Comparison of ENCODE assay signal across 24 mouse cellular contexts in genomic region chr7:38176056-38176455, GRCm38 (mm10). TPM values are rescaled to one million over a fixed set of nuclear protein-coding genes. Genes with fewer than 3 reads are reported as not detected.
DNase-seq lines count a peak whose midpoint lies in the region; ATAC-seq and TF ChIP-seq lines count a peak whose summit lies in the region.
"Had no signal": no experiment of that assay in that cellular context is flagged by ENCODE, and none has a peak within 500 bp of the region (broad histone marks: within the 10 kb centered on the region; RNA-seq: fewer than 3 reads in every experiment).

No protein-coding gene starts in this region.

- H3K27ac ChIP-seq in gastrocnemius, adult 2 months = no peak overlapping the region
- H3K27ac ChIP-seq in midbrain, embryonic 11.5 days (ENCODE audit: low read depth, low read length) = no peak overlapping the region
- H3K27ac ChIP-seq: embryonic facial prominence, embryonic 13.5 days; embryonic facial prominence, embryonic 15.5 days; forebrain, embryonic 10.5 days; forebrain, embryonic 12.5 days had no signal

- no peak overlapping the region for H3K4me2 ChIP-seq in midbrain, embryonic 11.5 days
- H3K4me2 ChIP-seq: embryonic facial prominence, embryonic 13.5 days; embryonic facial prominence, embryonic 15.5 days; forebrain, embryonic 12.5 days had no signal

- no peak overlapping the region for H3K9ac ChIP-seq in midbrain, embryonic 11.5 days (ENCODE audit: low read length)
- H3K9ac ChIP-seq: embryonic facial prominence, embryonic 13.5 days; embryonic facial prominence, embryonic 15.5 days; forebrain, embryonic 12.5 days had no signal

- ATAC-seq in midbrain, embryonic 11.5 days (ENCODE audit: low FRiP score) = no peak
- ATAC-seq: forebrain, embryonic 14.5 days; forebrain, embryonic 16.5 days had no signal

- no peak overlapping the region for H3K4me3 ChIP-seq in gastrocnemius, adult 2 months
- H3K4me3 ChIP-seq in midbrain, embryonic 11.5 days (ENCODE audit: low read depth, low read length) = no peak overlapping the region
- H3K4me3 ChIP-seq: embryonic facial prominence, embryonic 13.5 days; embryonic facial prominence, embryonic 15.5 days; erythroblast, embryonic 14.5 days; forebrain, embryonic 10.5 days; forebrain, embryonic 12.5 days had no signal

- peaks cover 11% of the 10 kb centered on the region for H3K4me1 ChIP-seq in midbrain, embryonic 11.5 days (ENCODE audit: control insufficient read depth, insufficient read depth, low read length)

- DNase-seq in gastrocnemius, adult 2 months = peak; percentile 3
- DNase-seq in gastrocnemius, postnatal 14 days = no peak
- DNase-seq in retina, embryonic 14.5 days (ENCODE audit: low spot score) = peak; percentile 34
- DNase-seq in retina, postnatal 1 day = no peak
- DNase-seq in NIH3T3 (ENCODE audit: low read depth) = peak; percentile 48
- peak; percentile 25 for DNase-seq in forelimb bud, embryonic 11.5 days (ENCODE audit: low read depth, low spot score)
- DNase-seq in midbrain, embryonic 11.5 days (ENCODE audit: low spot score, missing footprints) = no peak
- DNase-seq in lung, postnatal 36 days = no peak
- DNase-seq: adrenal gland, adult 8-10 months; adrenal gland, postnatal 14 days; adrenal gland, postnatal 36 days; cerebellum, adult 11-12 months; cerebellum, adult 2 months; cerebellum, adult 9-11 months; cerebellum, postnatal 14 days; cerebellum, postnatal 36 days; embryo, embryonic 11 days had no signal

- no peaks in the 10 kb centered on the region for H3K9me3 ChIP-seq in midbrain, embryonic 11.5 days (ENCODE audit: control insufficient read depth, low read length)
- H3K9me3 ChIP-seq: embryonic facial prominence, embryonic 13.5 days; embryonic facial prominence, embryonic 15.5 days; forebrain, embryonic 10.5 days; forebrain, embryonic 12.5 days had no signal

- no peaks in the 10 kb centered on the region for H3K36me3 ChIP-seq in midbrain, embryonic 11.5 days (ENCODE audit: control insufficient read depth, insufficient read depth, low read length)
- H3K36me3 ChIP-seq: embryonic facial prominence, embryonic 13.5 days; embryonic facial prominence, embryonic 15.5 days; forebrain, embryonic 10.5 days; forebrain, embryonic 12.5 days had no signal

- WGBS in midbrain, embryonic 11.5 days = 81% methylated on average over 3 of the region's 3 CpGs

- no peaks in the 10 kb centered on the region for H3K27me3 ChIP-seq in midbrain, embryonic 11.5 days (ENCODE audit: control insufficient read depth, insufficient read depth, low read length)
- H3K27me3 ChIP-seq: embryonic facial prominence, embryonic 15.5 days had no signal

- intact Hi-C loops in gastrocnemius, adult 2 months (cut with DNase I) = no loop called here
- intact Hi-C loops in gastrocnemius, postnatal 14 days (cut with DNase I; ENCODE audit: low total_unique reads) = no loop called here

- no peak for TF ChIP-seq CTCF in gastrocnemius, adult 2 months (IDR thresholded peaks at IDR 0.05)

RNA-seq across cellular contexts. Expression of gene 1600014C10Rik, which starts 7.0 kb away (rescaled TPM):
- 10 to 100 TPM; 23.4 to 31.9 TPM for total RNA-seq in gastrocnemius, adult 2 months (2021)
- 10 to 100 TPM; 15.8 to 17.9 TPM for total RNA-seq in gastrocnemius, postnatal 14 days (2021)
- 17.0 and 17.2 TPM in 2 replicates for polyA plus RNA-seq in midbrain, embryonic 11.5 days (2014; fragmentation: Nextera tagmentation; extraction: Ambion mirVana)
- polyA plus RNA-seq: erythroblast, embryonic 14.5 days had no signal

RNA-seq across cellular contexts. Expression of gene Plekhf1, which starts 51.8 kb away (rescaled TPM):
- total RNA-seq in gastrocnemius, adult 2 months (2021) = 10 to 100 TPM in 1 of 2 experiments, 1 to 10 TPM in 1; 6.6 to 15.0 TPM
- 1 to 10 TPM; 4.9 to 9.7 TPM for total RNA-seq in gastrocnemius, postnatal 14 days (2021)
- polyA plus RNA-seq in midbrain, embryonic 11.5 days (2014; fragmentation: Nextera tagmentation; extraction: Ambion mirVana) = 1.4 and 1.5 TPM in 2 replicates

Comparison
In these comparisons a context has a peak if more than half of its experiments do, and no peak if none do; other contexts are left out.
1. DNase-seq: peak in gastrocnemius, adult 2 months (single experiment), retina, embryonic 14.5 days (single experiment), NIH3T3 (single experiment) and forelimb bud, embryonic 11.5 days (single experiment); none in gastrocnemius, postnatal 14 days (single experiment), retina, postnatal 1 day (single experiment), midbrain, embryonic 11.5 days (single experiment) and lung, postnatal 36 days (single experiment).